Mouse (Mus musculus) spleen, postnatal 10 days (tissue): Measurements from ENCODE around the gene Krt34.
A peak's percentile ranks its signal among the peaks of the same experiment; 100 is the strongest.

Source experiments
- DNase-seq, 2 experiments: peaks; one replicate each; pipeline ENCODE4 v3.0.0; 2021 to 2022; ENCODE audit warnings: low spot score in 2 of 2

Gene Krt34

DNA sequence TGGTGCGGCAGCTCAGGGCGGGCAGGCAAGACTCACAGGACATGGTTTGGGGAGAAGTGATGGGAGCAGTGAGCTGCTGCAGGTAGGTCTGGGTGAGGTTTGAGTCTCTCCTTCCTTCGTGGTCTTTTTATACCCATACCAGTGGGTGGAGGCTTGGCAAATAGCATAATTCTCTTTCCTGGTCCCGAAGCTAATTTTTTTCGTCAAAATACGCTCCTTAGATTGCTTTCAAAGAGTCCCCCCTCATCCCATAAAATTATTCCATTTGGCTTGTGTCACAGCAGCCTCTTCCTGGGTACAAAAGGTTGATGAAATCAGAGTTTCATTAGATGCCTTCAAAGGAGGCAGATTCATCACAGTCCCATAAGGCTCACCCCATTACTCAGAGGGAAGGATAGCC, at the start of gene Krt34:
Gene Krt34, minus strand, starts transcription at position 101 of the 400 bp plus-strand sequence.
- no peak for DNase-seq

DNA sequence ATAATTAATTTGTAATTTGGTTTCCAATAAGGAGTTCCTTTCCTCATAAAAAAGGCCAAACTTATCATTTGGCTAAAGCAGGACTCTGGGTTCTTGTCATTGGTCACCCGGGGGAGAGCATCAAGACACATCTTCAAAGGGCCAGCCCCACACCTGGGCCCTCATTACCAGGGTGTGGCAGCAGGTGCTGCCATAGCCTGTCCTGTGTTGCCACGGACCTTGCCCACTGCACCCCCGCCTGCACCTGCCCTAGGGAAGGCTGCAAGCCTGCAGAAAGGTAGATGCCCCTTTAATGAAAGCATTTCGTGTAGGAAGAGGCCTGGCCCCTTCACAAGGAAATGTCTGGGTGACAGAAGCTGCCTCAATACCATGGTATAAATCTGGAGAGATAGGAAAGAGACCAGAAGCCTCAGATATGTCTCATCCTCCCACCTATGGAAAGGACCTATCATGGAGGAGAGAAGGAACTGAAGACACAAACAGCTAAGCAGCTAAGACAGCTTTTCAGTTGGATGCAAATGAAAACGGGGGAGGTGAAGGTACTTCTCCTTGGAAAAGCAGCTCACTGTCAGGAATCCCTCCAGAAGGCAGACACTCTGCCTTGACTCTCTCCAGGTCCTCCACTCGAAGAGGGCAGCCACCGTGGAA, 47.1 kb upstream of the Krt34 start:
- DNase-seq: no peak

DNA sequence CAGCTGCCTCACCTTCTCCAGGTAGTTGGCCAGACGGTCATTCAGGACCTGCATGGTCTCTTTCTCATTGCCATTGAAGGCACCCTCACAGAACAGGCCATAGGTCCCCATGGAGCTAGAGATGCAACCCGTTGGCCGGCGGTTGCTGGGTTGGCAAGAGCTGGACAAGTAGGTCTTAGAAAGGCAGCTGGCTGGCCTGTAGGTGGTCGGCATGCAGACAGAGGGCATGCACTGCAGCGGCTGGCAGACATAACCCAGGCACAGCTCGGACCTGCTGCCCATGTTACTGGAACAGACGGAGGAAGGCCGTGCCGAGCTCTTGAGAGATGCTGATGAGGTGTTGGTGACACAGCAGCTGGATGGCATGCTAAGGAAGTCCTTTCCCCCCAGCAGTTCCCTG, 46.5 kb upstream of the Krt34 start, which contains the start of gene Krt32:
Gene Krt32, minus strand, starts transcription at position 366 of the 400 bp plus-strand sequence.
- no peak for DNase-seq

DNA sequence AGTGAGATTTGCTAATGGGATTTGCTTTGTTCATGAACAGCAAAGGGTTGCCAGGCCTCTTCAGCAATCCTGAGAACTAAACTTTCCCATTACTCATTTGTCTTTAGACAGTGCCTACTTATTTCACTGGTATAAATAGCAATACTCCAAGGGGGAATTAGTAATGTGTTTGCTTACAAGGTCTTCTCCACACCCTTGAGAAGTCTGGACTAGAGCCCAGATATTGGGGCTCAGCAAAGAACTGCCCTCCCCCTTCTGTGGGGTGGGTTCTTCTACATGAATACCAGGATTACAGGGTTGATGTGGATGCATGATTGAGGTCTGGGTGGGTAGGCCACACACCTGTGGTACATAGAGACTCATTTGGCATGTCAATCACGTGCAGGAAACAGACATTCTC, 32.5 kb upstream of the Krt34 start:
- no peak for DNase-seq

DNA sequence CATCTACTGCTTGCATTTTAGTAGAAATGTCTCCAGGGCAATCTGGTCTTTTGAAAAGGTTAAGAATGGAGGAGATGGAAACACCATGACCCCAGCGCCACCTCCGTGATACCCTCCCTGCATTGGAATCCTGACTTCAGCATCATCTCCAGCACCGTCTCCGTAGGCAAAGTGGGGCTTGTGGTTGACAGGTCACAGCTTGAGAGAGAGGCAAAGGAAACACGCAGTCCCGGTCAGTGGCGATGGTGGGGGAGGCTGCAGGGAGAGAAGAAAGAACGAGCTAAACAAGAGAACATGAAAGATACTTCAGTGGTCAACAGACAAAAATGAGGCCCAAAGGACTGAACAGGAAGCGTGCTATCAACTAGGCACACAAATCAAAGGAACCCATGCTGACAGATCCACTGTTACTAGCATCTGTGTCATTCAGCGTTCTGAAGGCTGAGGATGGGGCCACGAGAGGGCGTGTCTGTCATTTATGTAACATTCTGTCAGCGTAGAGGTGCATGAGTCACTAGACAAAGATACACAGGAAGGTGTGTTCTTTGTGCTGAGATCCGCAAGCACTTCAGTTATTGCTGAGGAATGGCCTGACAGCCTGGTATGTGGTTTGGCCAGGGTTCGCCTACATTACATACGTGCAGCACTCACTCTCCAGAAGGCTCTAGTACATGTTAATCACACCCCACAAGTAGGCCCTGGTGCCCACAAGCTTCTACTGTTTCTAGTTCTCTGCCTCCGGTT, 26.1 kb upstream of the Krt34 start:
- DNase-seq: no peak

DNA sequence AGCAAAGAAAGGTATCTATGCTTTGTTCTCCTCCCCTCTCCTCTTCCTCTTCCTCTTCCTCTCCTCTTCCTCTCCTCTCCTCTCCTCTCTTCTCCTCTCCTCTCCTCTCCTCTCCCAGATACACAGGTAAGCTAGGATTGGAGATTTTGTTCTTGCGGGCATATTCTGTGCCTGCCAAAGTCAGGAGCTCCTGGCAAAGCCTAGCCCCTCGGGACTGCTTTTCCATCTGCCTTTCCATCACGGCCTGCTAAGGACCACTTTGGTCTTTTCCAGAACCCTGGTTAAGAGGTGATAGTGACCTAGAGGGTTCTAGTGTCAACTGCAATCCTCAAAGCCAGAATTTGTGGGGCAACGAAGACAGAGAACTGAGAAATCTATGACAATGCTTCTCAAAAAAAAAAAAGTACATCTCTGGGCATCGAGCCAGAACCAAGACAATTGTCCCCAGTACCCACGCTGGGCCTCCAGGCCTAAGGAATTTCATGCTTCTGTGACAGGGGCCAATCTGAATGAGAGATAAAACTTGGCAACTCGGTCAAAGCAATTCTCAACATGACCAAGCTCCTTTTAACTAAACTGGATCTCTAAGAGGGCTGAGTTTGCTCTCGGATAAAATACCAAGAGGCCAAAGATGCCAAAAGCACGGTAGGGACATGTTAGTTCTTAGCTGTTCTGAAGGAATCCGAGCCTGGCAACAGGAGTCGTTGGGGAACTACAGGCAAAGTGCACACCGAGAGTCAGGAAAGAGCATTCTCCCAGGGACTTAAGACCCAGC, 25.1 kb upstream of the Krt34 start:
- no peak for DNase-seq

DNA sequence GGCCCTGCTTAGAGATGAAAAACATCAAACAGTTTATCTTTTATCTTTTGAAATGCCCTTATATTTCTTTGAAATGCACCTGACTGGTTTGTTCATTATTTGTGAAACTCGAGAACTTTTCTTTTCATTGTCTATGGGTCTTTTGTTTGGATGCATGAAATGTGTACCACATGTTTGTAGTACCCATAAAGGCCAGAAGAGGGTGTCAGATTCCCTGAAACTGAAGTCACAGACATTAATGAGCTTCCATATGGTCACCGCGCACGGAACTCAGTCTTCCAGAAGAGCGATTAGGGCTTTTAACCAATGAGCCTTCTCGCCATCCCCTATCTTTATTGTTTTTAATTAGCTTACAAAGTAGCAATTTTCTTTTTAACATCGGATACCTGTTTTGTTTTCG, 17.5 kb upstream of the Krt34 start:
- no peak for DNase-seq

DNA sequence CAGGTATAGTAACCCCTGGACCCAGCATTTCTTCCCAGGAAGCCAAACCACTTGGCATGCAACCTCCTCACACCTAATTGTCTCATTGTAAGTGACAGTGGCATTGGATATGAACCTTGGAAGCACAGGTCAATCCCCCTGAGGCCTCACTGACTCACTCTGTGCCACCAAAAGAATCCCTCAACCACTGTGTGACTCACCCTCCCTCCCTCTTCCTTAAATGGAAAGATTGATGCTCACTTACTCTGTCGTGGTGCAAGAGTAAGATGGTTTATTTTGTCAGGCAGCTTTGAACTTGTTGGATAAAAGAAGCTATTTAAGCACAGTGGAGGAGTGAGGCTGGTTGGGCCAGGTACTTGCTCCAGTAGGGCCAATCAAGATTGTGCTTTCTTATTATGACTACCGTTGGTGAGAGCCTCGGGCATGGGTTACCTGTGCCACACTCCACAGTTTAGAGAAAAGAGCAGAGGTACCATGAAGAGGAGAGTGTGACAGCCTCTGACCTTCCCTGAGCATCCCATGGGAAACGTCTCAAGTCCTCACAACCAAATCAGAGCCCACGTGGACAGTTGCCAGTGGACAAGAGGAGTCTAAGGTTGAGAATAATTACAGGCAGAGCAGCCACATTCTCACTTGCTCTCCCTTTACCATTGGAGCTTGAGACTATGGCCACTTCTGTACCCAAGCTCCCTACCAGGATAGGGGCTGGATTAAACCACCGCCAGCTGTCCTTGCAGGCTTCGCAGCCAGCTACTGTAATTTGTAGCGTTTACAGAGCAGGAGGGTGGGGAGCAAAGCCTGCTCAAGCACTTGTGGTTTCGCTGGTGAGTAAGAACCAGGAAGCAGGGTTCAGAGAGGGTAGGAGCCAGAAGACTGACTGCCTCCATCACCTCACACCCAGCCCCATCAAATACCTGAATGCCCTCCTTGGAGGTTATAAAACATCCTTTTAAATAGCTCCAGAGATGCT, 14.6 kb upstream of the Krt34 start:
- DNase-seq: no peak

DNA sequence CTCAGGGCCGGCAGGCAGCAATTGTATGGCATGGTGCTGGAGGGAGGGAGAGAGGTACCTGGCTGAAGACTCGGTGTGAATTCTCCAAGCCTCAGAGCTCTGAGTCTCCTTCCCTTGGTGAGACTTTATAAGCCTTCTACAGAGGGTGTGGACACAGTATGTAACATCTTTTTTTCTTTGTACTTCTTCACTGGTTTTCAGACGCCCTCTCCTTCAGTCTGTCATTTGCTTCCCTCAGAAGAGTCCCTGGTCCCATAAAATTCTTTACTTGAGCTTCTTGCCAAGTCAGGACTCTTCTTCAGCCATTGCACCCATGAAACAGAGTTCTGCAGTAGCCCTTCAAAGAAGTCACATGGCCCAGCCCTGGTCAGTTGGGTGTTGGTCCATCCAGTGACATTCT, 9.1 kb upstream of the Krt34 start, which contains the start of gene Krt31:
Gene Krt31, minus strand, starts transcription at position 101 of the 400 bp plus-strand sequence.
- no peak for DNase-seq

DNA sequence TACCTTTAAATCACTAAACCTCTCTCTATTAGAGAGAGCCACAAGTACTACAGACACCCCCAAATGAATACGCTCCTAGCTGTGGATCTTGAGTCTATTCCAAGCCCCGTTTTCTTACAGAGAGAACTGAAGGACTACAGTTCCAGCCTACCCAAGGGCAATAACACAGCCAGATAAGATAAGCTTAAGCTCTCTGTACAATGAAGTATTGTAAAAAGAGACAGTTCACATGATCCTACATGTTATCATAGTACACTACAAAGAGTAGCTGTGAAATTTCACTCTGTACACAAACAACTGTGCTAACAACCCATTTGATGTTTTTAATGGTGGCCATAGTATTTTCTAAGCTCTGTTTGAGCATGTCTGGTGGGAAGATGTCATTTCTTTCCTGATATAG, 5.8 kb upstream of the Krt34 start:
- DNase-seq: no peak

DNA sequence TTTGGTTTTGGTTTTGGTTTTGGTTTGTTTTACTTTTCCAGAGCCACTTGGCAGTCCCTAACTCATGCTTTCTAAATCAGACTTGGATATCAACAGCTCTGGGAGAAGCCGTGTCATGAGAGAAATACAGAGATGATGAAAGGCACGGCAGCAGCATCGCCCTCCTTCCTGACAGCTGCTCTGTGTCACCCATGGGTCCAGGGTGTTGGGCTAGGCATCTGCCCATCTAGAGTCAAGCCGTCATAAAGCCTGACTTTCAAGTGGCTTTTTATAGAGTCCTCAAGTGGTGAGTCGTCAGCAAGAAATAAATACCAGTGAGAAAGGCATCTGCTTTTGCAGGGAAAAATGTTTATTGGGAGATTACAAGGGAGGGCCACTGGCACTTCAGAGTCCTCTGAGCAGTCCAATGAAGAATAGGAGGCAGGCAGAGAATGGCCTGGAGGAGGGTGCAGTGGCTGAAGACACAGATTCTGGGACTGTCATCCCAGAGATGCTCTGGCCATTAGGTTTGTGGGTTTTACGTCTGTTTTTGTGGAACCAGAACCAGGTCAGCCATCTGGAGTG, 5.0 kb upstream of the Krt34 start:
- DNase-seq: no peak

DNA sequence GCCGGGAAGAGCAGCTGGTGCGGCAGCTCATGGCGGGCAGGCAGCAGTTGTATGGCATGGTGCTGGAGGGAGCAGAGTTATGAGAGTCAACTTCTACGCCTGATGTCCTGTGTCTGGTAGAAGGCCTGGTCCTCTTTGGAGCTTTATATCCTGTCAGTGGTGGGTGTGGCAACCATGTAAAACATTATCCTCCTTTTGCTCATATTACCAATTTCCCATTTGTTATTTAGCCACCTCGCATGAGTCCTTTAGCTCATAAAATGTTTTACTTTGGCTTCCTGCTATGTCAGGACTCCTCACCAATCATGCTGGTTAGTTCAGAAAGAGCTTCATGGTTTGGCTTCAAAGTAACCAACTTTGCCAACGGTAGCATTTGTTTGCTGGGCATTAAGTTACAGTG, 11.6 kb downstream of the Krt34 start, which contains the start of gene Krt33b:
Gene Krt33b, minus strand, starts transcription at position 101 of the 400 bp plus-strand sequence.
- DNase-seq: no peak

DNA sequence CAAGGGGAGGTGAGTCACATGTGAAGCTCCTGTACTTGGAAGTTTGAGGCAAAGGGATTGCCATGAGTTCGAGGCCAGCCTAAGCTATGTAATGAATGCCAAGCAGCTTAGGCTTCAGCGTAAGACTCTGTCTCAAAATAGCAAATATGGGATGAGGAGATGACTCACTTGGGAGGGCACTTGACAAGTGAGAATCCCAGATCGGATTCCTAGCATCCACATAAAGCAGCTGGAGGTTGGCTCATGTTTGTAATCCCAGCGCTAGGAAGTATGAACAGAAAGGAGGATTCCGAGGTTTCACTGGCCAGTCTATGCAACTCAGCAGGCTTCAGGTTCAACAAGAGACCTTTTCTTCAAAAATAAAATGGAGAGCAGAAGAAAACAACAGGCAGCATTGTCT, 19.9 kb downstream of the Krt34 start:
- DNase-seq: no peak

DNA sequence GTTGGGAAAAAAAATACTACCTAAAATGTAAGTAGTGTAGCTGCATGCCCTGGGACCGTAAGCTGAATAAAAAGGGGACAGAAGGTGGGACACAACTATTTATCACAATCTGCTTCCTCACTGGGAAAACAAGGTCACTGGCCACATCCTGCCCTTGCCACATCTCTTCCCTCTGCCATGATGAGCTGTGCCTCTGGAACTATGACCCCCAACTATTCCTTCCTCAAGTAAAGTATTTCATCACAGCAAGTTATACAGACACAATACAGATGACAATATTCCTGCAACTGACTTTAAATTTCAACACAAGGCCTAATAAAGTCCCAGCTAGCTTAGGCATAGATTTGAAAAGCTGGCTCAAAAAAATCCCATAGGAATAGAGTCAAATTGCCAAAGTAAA, 21.9 kb downstream of the Krt34 start:
- DNase-seq: no peak

DNA sequence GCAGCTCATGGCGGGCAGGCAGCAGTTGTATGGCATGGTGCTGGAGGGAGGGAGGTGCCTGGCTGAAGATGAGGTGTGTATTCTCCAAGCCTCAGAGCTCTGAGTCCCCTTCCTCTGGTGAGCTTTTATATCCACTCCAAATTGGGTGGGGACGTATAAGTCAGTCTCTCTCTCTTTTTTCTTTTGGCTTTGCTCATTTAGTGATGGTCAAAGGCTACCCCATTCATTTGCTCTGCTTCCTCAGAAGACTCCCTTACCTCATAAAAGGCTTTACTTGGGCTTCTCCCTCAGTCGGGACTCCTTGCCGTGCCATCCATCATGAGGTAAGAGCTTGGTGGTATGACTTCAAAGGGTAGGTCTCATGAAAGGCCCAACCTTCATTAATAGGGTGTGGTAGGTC, 25.2 kb downstream of the Krt34 start, which contains the start of gene Krt33a:
Gene Krt33a, minus strand, starts transcription at position 101 of the 400 bp plus-strand sequence.
- DNase-seq: no peak

DNA sequence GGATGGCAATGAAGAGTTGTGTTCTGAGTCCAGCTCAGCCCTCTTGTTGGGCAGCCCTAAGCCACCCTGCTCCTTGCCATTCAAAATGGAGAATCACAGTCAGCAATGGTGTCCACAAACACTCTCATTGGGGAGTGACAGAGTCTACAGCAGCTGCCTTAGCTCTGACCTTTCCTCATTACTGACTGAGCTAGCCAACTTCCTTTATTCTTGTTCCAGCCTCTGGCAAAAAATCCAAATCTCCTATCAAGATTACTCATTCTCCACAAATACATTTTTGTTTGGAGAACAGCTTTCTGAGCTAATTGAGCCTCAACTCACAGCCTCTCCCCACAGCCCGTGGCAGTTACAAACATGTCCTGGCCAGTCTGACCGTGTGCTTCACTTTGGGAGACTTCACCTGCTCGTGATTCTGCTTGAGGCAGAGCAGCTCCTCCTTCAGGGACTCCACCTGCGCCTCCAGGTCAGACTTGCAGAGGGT, 27.6 kb downstream of the Krt34 start:
- no peak for DNase-seq

DNA sequence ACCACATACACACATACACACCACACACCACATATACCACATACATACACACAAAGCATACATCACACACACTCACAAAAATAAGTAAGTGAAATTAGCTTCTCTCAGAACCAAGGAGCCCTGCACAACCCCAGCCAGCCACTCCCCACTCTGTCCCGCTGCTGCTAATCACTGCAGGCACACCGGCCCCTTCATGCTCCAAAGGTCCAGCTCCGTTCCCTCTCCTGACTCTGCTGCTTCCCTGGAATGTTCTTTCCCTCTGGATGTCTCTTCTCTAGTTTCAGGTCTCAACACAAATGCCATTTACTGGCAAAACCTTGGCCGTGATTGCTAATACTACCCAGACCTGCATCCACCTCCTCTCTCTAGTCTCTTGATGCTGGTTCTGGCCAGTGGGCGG, 30.7 kb downstream of the Krt34 start:
- DNase-seq: no peak

DNA sequence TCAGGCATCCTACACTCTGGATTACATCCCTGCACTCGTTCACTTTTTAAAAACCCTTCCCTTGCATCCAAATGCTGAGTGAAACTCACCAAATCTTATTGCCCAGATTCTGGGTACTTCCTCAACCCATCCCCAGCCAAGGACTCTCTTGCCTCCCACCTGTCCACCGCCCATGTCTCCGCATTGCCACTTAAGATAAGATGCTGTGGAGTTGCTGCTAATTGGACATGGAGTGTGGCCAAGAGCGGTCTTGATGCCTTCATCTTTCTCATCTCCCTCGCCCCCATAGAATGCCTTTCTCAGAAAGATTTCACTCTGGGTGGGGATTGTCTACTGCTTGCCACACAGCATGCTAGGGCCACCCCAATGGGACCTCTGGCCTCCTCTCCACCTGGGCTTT, 33.0 kb downstream of the Krt34 start:
- no peak for DNase-seq

DNA sequence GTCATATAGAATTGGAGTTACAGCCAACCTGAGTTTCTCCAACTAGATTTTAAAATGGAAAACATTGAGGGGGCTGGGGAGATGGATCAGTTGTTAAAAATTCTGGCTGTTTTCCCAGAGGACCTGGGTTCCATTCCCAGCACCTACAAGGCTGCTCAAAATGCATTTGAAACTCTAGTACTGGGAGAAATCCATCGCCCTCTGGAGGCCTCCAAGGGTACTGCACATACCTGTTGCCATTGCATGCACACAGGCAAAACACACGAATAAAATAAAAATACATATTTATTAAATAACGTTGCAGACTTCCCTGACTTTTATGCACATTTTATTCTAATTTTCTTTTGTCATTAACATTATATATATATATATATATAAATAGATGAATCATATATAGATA, 34.7 kb downstream of the Krt34 start:
- no peak for DNase-seq

DNA sequence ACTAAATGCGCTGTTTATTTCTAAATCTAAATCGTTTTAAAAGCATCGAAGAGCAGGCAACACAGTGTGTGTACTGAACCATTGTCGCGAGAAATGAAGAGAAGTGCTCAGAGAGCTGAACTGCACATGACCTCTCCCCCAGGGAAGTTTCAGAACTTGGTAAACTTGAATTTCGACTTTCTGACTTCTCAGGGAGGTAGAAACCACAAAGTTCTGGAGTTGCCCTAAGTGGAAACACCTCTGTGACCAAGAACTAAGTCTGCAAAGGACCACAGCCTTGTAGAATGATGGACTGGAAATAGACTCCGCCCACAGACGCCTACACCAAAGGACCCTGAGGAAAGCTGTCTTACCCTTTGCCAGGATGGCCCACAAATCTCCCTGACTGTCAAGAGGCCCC, 35.4 kb downstream of the Krt34 start:
- no peak for DNase-seq

DNA sequence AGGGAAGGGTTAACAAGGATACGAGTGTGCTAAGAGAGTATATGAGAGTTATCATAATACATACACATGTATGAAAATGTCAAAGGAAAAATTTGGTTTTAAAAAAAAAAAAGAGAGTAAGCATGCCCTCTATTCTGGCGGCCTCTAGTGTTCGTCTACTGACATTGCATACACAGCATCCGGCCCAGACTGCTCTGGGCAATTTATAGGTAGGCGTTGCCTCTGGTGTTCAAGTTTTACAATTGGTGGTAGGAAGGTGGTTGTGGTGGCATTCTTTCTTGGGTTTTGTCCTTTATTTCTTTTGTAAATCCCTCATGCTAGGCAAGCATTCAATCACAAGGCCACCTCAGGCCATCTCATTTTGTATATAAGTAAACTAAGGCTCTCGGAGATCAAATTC, 36.5 kb downstream of the Krt34 start:
- DNase-seq: peak in 1 of 2 experiments; percentile 29
